Mouse (Mus musculus) heart, postnatal 36 days (tissue): ENCODE results near the gene Fgd6. TPM values are rescaled to one million over a fixed set of nuclear protein-coding genes. Genes with fewer than 3 reads are reported as not detected.
A peak's percentile ranks its signal among the peaks of the same experiment; 100 is the strongest.

ENCODE experiments used
- DNase-seq, 2 experiments: peaks; one replicate each; pipeline ENCODE4 v3.0.0; 2021 to 2022
- intact Hi-C: fragments of 180-260 bp; cut with DNase I; formaldehyde crosslinking; loops from one replicate; pipeline ENCODE4 v1.15.1; 2025
- total RNA-seq, 2 experiments: library from RNA; stranded (reverse); gene quantifications; 2 replicates each; pipeline ENCODE4 v1.2.3; 2021

Gene Fgd6
- total RNA-seq, 2 experiments from 2014 or later = 5.6 to 6.2 TPM

DNA sequence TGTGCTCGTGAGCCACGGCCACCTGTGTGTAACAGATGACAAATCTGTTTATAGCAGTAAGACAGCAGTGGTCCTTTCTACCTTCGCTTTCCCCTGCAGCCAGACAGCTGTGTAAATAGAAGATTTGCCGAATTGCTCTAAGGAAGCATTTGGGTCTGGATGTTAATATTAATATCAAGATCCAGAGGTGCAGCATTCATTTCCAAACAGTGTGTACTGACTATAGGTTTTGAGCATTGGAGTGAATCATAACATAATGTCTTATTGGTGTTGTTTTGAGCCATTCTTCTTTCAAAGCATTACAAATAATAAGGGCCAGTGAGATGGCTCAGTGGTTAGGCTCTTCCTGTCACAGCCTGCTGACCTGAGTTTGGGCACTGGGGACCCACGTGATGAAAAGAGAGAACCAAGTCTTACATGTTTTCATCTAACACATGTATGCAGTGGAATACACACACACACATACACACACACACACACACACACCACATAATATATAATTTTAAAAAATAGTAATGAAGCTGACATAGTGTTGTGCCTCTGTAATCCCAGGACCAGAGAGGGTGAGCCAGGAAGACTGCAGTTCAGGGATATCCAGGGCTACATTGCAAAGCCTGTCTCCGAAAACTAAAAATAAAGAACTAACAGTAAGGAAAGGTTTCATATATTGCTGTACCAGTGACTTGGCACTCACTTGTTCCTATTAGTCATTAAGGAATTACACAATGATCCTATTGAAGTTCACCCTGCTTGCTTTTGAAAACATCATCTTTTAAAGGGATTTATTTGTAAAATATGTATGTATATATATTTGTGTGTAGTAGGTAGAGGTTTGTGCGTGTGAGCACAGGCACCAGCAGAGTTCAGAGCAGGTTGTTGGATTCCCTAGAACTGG lies 2.8 kb downstream of the Fgd6 start:
- intact Hi-C loops = loop anchor here (2.0 to 5.0 kb wide), 3 partner anchors 20 to 159 kb away; partner anchors contain the start of gene Ndufa12
- DNase-seq = no peak

DNA sequence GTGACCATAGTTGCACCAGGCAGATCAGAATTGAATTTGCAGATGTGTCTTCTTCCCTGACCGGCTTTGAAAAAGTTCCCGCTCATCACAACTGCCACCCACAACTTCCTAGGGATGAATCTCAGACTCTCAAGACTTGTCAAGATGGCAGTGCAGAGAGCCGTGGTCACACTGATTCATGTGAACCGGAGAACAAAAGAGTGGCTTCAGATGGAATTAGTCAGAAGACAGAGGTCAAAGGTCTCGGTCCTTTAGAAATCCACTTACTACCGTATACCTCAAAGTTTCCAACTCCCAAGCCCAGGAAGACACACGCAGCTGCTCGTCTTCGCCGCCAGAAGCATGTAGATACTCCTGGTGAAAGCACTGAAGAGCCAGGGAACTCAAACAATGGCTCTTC lies 8.1 kb downstream of the Fgd6 start:
- intact Hi-C loops = no loop called here
- no peak for DNase-seq

DNA sequence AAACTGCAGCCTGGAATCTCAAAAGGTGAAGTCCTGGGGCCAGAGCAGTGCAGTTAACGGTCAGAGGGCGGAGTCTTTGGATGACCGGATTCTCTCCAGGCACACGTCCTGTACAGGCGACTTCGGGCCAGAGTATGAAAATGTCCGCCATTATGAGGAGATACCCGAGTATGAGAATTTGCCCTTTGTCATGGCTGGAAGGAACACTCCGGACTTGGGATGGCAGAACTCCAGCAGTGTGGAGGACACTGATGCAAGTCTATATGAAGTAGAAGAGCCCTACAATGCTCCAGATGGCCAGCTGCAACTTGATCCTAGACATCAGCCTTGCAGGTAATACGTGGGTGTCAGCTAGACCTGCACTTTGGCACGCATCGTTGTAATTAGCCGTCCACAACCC lies 9.5 kb downstream of the Fgd6 start:
- intact Hi-C loops = no loop called here
- no peak for DNase-seq

DNA sequence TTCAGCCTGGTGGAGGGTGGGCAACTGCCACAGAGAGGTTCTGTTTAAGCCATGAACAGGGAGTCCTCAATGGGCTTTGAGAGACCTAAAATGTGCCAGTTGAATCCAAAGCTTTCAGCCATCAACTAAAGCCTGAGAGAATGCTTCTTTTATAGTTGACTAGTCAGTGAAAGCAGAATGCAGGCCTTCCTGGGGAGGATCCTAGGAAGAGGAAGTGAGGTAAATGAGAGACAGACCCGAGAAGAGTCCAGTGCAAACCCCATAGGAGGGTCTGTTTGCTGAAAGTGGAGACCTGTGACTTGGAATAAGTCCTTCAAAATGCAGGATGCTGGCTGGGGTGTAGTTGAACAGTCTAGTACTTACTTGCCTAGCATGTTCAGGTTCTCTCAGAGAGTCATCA lies 11.2 kb downstream of the Fgd6 start:
- intact Hi-C loops = no loop called here
- DNase-seq = no peak

DNA sequence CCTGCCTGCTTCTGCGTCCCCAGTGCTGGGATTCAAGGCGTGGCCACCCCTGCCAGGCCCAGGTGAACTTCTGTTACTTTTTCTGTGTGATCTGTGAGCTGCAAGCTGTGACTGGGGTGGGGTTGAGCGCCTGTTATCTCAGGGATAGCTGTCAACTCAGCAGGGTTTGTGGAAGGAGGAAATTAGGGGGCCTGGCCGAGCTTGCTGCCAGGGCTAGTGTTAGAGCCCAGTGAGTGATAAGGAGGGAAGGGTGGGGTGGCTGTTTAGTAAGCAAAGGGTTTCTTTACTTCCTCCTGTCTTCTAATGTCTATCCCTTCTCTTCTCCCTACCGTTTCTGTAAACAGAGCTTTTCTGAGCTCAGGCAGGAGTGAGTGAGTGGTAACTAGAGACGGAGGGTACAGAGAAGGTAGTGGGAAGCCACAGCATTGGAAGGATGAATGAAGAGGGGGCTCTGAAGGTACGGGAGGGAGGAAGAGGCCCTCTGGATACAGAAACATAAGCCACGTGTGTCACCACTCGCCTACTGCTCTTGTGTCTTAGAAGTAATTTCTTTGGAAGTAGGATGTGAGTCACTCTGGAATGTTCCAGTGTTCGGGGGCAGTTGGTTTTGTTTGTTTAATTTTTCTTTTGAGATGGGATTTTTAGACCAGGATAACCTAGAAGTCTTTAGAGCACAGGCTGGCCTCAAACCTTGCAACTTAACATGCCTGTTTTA lies 12.2 kb downstream of the Fgd6 start:
- DNase-seq = no peak

DNA sequence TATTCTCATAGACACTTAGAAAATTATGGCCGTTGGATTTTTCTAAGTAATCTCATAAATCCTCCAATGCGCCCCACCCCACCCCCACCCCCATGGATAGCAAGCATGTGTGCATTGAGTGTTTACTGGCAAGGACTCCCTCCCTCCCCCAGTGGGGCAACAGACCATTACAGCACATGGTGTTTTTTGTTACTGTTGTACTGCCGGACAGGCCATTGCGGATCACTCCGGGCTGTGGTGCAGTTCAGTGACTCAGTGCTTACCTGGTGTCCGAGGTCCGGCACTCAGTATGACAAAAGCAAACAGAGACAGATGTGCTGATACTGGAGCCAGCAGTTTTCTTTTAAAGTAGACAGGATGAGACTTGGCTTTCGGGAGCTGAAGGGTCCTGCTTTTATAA lies 13.3 kb downstream of the Fgd6 start:
- intact Hi-C loops = no loop called here
- no peak for DNase-seq

More for the DNA sequence above, 12.2 kb downstream of the Fgd6 start:
- intact Hi-C loops = no loop called here

DNA sequence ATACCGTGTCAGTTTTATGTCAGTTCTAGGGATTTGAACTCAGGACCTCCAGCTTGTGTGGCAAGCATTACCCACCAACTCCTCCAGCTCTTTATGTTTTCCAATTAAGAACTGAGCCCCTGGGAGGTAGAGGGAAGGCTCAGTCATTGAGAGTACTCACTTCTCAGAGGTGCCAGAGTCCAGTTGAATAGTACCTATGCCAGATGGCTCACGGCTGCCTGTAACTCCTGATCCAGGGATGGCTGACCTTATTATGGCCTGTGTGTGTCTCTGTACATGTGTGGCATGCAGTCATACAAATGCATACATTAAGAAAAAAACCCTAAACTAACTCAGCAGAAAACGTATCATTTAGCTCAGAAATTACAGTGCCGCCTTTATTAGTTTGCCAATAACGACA lies 14.9 kb downstream of the Fgd6 start:
- no peak for DNase-seq
- intact Hi-C loops = no loop called here

DNA sequence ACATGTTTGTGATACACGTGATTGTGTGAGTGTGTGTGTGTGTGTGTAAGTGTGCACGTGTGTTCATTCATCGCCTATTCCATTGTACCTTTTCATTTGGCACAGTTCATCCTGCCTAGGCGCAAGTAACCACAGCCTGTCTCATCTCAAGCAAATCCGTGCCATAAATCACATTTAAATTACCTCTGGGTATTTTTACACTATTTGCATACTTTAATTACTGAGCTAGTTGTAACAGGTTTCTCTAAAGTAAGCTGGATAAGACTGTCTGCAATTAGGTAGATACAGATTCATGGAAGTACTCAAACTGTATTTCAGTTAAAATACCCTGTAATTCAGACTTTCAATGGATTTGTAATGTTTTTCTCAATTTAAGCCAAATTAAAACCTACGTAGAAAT lies 20.7 kb downstream of the Fgd6 start:
- intact Hi-C loops = no loop called here
- DNase-seq = no peak

DNA sequence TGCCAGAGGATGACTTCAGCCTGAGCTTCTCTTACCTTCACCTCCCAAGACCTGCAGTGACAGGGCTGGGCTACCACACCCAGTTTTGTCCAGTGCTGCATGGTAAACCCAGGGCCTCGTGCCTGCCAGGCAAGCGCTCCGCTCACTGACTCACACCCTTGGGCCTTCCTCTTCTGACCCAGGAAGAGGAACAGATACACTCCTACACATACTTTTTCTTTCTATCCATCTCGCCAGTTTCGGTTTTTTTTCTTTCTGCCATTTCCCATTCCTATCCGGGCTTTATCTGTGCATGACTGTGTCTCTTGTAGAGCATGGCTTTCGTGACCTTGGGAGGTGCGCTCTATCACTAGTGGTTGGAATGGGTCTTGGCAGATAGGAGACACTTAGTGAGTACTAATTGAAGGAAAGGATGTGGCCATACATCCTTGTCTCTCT lies 23.8 kb downstream of the Fgd6 start:
- intact Hi-C loops = loop anchor here (2.0 kb wide), 1 partner anchor 21 kb away; no protein-coding TSS in a partner anchor
- no peak for DNase-seq

DNA sequence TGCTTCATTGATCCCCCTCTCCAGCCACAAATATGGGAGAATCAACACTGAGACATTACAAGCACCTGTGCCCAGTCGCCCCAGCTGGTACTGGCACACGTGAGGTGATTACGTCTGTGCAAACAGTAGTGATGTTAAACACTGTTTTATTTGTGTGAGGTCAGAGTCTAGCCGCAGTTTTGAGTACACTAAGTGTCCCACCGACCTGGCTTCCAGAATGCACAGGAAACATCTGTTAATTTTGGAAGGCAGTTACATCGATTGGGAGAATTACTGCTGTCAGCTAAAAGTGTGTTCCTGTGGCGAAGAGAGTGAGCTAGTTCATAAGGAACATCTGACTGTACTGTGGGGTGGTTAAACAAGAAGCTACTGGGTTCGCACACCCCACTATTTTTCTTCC lies 24.4 kb downstream of the Fgd6 start:
- intact Hi-C loops = no loop called here
- no peak for DNase-seq

DNA sequence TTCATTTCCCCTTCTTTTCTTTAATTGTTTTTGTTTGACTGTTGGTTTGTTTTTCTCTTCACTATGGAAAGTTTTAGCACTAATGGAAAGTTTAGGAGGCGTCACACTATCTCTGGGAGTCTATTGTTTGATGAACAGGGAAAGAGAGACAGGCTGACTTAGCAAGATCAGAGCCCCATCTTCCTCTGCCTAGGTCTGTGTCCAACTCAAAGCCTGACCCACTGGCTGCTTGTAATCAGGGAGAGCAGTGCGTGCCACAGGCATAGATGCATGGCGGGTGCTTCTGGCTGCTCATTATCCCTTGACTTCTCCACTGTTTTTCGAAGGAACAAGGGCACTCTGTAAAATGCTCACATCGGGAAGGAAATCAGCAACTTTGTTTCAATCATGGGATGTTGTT lies 26.6 kb downstream of the Fgd6 start:
- intact Hi-C loops = no loop called here
- DNase-seq = no peak

DNA sequence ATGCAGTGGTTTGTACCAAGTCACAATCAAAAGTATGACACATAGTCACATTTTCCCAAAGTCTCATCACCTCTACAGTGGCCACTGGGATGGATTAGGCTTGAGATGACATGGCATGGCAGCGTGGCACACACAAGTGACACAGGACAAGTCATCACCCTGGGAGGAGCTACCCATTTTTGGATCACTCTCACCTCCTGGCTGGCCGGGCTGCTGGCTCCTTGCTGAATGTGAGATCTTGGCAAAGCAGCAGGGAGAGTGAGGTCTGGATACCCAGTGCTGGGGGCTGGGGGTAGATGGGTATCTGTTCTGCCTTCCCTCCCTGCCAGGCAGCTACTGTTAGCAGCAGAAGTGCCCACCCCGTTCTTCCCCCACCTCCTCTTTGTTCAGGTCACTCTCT lies 31.1 kb downstream of the Fgd6 start:
- DNase-seq = no peak
- intact Hi-C loops = no loop called here

DNA sequence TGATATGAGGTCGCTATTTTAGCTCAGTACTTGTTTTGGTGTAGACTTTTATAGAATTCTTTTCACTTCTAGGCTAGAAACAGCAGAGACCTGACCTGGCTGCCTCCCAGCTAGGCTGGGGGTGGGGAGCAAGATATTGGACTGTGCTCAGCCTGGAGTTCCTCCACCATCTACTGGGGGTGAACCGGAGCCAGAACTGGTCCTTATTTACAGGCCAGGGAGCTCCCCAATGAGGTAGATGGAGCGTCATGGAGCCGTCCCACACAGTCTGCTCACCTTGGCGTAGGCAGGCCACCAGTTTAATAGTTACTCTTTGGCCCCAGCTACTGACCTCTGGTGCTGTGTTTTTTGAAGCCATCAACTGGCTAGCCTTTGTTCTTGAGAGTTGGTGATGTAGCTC lies 32.9 kb downstream of the Fgd6 start:
- intact Hi-C loops = no loop called here
- DNase-seq = peak; percentile 40 to 57

DNA sequence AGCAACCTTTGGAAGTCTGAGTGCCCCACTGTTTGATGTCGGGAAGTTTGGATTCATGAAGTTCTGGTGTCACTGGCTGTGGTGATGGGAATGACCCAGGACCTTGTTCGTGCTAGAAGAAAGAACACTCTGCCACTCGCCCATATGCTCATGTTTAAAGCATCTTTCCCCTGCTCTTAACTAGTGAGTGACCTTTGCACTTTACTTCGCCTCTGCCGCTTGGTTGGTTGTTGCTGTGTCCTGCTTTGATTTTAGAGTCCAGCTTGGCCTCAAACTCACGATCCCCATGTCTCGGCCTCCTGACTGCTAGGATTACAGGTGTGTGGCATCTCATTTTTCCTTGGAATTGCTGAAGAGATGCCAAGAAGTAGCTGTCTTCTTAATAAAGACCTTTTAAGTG lies 35.8 kb downstream of the Fgd6 start:
- DNase-seq = no peak
- intact Hi-C loops = no loop called here

DNA sequence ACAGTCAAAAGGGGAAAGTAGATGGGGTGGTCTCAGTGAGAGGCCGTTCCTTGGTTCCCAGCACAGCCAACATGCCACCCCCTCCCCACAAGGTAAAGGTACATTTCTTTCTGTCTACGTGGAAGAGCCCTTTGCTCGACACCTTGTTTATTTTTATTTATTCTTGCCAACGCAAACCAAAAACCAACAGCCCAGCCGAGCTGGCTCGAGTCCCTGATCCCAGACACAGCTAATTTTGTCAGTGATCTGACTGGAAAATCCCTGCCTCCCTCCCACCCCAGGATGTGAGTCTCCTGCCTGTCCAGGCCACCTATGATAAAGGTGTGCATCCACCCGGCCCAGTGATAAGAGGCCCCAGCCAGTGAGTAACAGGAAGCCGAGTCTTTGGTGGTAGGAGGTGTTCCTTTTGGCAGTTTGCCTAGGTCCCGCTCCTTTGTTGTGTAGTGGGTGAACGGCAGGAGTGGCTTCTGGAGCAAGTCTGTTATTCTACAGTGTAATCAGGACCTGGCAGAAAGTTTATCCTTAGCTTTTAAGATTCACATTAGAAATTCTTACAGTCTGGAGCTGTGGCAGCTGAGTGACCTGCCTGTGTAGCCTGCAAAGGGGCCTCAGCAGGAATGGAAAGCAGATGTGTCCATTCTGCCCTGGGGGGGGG lies 36.6 kb downstream of the Fgd6 start:
- peak in 1 of 2 experiments; percentile 42 for DNase-seq
- intact Hi-C loops = no loop called here

DNA sequence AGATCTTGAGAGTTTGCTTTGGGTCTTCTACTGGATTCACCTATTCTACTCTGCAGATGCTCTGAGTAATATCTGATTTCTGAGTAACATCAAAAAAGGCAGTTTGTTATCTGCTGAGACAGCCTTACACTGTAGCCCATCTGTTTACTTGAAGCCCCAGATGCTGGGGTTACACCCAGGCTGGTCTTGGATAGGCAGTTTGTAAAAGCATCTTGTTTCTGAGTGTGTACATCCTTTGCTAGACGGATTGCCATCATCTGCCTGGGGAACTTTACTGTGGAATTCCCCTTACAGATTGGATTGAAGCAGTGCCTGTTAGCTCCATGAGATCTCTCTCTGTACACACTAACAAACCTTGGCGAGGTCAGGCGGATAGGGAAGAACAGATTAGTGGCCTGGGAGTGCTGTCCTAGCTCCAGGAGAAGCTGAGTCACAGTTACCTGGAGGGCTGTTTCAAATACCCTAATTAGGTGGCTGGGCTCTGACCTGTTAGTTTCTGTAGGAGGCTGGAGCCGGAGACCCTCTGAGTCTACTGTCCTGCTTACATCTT lies 37.2 kb downstream of the Fgd6 start:
- intact Hi-C loops = no loop called here

DNA sequence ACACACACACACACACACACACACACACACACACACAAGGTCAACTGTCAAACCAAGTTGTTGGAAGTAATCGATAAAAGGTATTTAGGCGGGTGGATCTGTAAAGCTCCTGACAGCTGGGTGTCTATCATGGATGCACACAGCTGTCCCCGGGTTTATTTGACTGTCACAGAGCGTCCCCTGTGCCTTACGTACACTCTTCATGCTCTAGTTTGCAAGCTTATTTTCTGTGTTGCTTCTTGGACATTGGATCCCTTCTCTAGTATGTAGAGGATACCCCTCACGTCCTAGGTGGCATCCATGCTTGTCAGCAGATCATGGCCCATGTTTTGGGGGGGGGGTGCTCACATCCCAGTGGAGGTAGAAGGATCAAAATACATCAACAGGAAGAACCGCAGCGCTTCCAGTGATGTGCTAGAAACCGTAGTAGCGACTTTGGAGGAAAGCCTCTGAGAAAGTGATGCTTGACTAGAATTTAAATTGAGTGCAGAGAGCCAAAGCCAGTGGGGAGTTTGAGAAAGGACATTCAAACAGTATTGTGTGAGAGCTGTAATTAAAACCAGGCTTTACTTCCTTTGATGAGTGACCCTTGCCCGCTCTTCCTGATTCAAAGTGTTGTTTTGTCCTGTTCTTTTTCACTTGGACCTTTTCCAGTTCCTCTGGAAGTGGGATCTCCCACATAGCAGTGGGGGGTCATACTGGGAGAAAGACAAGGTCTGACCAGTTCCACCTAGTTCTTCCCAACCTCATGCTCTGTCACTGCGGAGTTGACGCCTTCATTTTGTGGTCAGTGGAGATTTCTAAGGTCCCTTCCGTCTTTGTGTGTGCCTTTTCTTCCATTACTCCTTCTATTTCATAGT lies 41.4 kb downstream of the Fgd6 start:
- intact Hi-C loops = no loop called here

More for the DNA sequence above, 37.2 kb downstream of the Fgd6 start:
- DNase-seq = no peak

DNA sequence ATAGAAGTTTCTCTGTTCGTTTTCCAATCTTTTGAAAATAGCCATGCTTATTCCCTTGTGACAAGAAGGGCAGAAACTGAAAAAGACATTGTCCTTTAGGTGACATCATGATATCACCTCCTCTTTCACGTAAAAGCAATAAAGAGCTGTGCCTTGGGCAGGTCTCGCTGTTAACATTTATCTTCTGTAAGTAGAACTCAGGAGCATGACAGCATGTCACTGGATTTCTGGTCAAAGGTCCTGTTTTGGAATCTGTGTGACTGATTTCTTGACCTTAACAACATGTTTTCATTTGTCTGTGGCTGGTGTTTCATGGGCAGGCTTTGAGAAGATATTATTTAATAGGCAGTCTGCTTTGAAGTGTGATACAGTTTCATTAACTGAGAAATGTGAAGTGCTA lies 44.9 kb downstream of the Fgd6 start:
- intact Hi-C loops = no loop called here
- no peak for DNase-seq

More for the DNA sequence above, 41.4 kb downstream of the Fgd6 start:
- no peak for DNase-seq

DNA sequence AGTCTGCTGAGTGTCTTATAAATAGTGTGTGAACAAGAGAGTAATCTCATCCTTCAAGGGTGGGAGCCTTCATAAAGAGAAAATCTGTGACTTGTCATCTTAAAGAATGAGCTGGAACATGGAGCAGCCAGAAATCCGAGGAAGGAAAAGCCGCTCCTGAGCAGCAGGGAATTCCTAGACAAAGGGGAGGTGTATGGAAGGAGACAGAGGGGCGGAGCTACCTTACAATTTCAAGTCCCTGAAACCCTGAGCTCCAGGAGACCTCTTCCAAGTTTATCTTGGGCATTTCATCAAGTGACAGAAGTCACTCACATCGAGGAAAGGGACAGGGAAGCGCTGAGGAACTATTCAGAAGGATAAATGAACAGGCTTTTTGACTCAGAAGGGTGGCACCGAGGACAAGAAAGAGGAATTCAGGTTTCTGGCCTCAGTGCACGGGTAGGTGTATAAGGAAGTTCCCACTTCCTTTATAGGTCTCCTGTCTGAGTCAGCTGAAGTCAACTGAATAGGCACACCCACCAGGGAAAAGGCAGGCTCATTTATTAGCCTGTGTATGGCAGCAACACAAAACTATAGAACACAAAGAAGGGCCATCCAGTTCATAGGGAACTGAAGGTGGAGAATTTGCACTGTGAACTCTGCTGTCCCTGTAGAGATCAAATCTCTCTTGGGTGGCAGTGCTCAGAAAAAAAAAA lies 46.4 kb downstream of the Fgd6 start:
- intact Hi-C loops = no loop called here
- DNase-seq = no peak
